Mouse (Mus musculus): ENCODE results near the gene Wnt7a.

Gene Wnt7a

GRCm38 (mm10) chr6:91345091-91345490 lies 66.1 kb downstream of the Wnt7a start:
- in situ Hi-C loops (cut with MseI, MboI), result no loop called here

GRCm38 (mm10) chr6:91339612-91340246 lies 71.4 kb downstream of the Wnt7a start:
- in situ Hi-C loops (cut with MseI, MboI), result no loop called here

GRCm38 (mm10) chr6:91335470-91335869 lies 75.7 kb downstream of the Wnt7a start:
- in situ Hi-C loops (cut with MseI, MboI), result no loop called here

- in situ Hi-C loops (cut with MseI, MboI), result no loop called here
These were observed 79.3 kb downstream of the Wnt7a start for GRCm38 (mm10) chr6:91331886-91332285.

- in situ Hi-C loops (cut with MseI, MboI), result no loop called here
These were observed 85.6 kb downstream of the Wnt7a start for GRCm38 (mm10) chr6:91325556-91325955.

- in situ Hi-C loops (cut with MseI, MboI), result no loop called here
These were observed 86.4 kb downstream of the Wnt7a start for GRCm38 (mm10) chr6:91324752-91325151.

GRCm38 (mm10) chr6:91322001-91322772 lies 89.0 kb downstream of the Wnt7a start:
- in situ Hi-C loops (cut with MseI, MboI), result no loop called here
